8 mouse cellular contexts compared by ENCODE assay signal in the genomic region with DNA sequence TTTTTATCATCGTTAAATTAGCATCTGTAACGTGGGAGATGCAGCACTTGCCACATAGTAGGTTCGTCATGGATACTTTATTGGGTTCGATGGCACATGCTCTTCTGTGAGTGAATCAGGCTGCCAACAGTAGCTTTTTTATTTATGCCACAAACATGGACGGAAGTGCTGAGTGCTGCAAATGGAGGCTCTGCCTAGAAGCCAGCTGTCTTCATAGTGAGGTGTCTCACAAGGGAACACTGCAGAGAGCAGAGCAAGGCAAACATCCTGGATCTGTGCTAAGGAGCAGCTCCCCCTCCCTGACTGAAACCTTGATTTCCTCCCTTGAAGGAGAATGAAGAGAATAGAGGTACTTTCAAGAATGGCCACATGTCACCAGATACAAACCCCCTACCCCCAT.
DNase-seq lines count a peak whose midpoint lies in the region; ATAC-seq and TF ChIP-seq lines count a peak whose summit lies in the region.

No protein-coding gene starts in this region.

- TF ChIP-seq CTCF in gastrocnemius, adult 2 months (IDR thresholded peaks at IDR 0.05): no peak
- TF ChIP-seq CTCF in lung, adult 2 months (IDR thresholded peaks at IDR 0.05; ENCODE audit: insufficient read depth, low read length): no peak
- TF ChIP-seq CTCF in liver, postnatal 0 days (IDR thresholded peaks at IDR 0.05; ENCODE audit: low read depth): no peak

- no peak for DNase-seq in gastrocnemius, adult 2 months
- no peak for DNase-seq in gastrocnemius, adult 8-10 months (ENCODE audit: low spot score in 2 of 2)
- DNase-seq in lung, adult 2 months: no peak
- DNase-seq in liver, postnatal 0 days: no peak
- DNase-seq in gastrocnemius, postnatal 36 days: no peak

- peaks cover 36% of the 10 kb centered on the region for H3K4me1 ChIP-seq in lung, embryonic 16.5 days (replicated peaks; ENCODE audit: control insufficient read depth, insufficient read depth, low read length)
- H3K4me1 ChIP-seq in lung, adult 2 months (ENCODE audit: control insufficient read depth, insufficient read depth, low read length): no peaks in the 10 kb centered on the region; the same call in none of the 2 replicates
- H3K4me1 ChIP-seq in intestine, embryonic 15.5 days (replicated peaks): peaks cover 23% of the 10 kb centered on the region
- peaks cover 11% of the 10 kb centered on the region; the same call in 1 of the 2 replicates for H3K4me1 ChIP-seq in neural tube, embryonic 14.5 days (ENCODE audit: control insufficient read depth, insufficient read depth, low read length)
- H3K4me1 ChIP-seq in liver, postnatal 0 days (ENCODE audit: insufficient read depth): no peaks in the 10 kb centered on the region

- TF ChIP-seq POLR2A in lung, adult 2 months (IDR thresholded peaks at IDR 0.05; ENCODE audit: borderline replicate concordance, extremely low read depth, low read depth, low read length): no peak

- no peaks in the 10 kb centered on the region for H3K9me3 ChIP-seq in lung, embryonic 16.5 days (ENCODE audit: control insufficient read depth, low read length)
- no peaks in the 10 kb centered on the region for H3K9me3 ChIP-seq in intestine, embryonic 15.5 days
- H3K9me3 ChIP-seq in neural tube, embryonic 14.5 days (ENCODE audit: control insufficient read depth, low read length): no peaks in the 10 kb centered on the region
- no peaks in the 10 kb centered on the region for H3K9me3 ChIP-seq in liver, postnatal 0 days (ENCODE audit: low read length)

- peak overlapping the region; percentile 44; the same call in 1 of the 2 replicates for H3K4me2 ChIP-seq in lung, embryonic 16.5 days (ENCODE audit: low read depth, low read length)
- no peak overlapping the region for H3K4me2 ChIP-seq in intestine, embryonic 15.5 days (replicated peaks)
- no peak overlapping the region for H3K4me2 ChIP-seq in neural tube, embryonic 14.5 days (ENCODE audit: low read depth, low read length)
- H3K4me2 ChIP-seq in liver, postnatal 0 days (ENCODE audit: low read depth, low read length): no peak overlapping the region

- H3K27ac ChIP-seq in gastrocnemius, adult 2 months: no peak overlapping the region
- peak overlapping the region; percentile 74 for H3K27ac ChIP-seq in lung, embryonic 16.5 days (ENCODE audit: low read length)
- 0 out of 2 replicates have a peak overlapping the region, but pooled peaks have one; percentile 27 for H3K27ac ChIP-seq in intestine, embryonic 15.5 days
- no peak overlapping the region for H3K27ac ChIP-seq in neural tube, embryonic 14.5 days (ENCODE audit: low read depth, low read length)
- no peak overlapping the region for H3K27ac ChIP-seq in liver, postnatal 0 days (ENCODE audit: low read depth)

- no peak for TF ChIP-seq EP300 in liver, postnatal 0 days (IDR thresholded peaks at IDR 0.05; ENCODE audit: low read depth)

- no peaks in the 10 kb centered on the region for H3K27me3 ChIP-seq in lung, embryonic 16.5 days (ENCODE audit: control insufficient read depth, insufficient read depth, low read depth, low read length)
- H3K27me3 ChIP-seq in intestine, embryonic 15.5 days (replicated peaks): no peaks in the 10 kb centered on the region
- no peaks in the 10 kb centered on the region for H3K27me3 ChIP-seq in neural tube, embryonic 14.5 days (ENCODE audit: control insufficient read depth, insufficient read depth, low read length)
- H3K27me3 ChIP-seq in liver, postnatal 0 days (ENCODE audit: insufficient read depth, low read length): no peaks in the 10 kb centered on the region

- ATAC-seq in lung, embryonic 16.5 days (ENCODE audit: low read depth): peak; percentile 70
- 0 out of 2 replicates have a peak, but pooled peaks have one; percentile 23 for ATAC-seq in intestine, embryonic 15.5 days
- ATAC-seq in neural tube, embryonic 14.5 days (ENCODE audit: low read depth): peak; percentile 43; the same call in 1 of the 2 replicates
- ATAC-seq in liver, postnatal 0 days: no peak

- H3K36me3 ChIP-seq in lung, embryonic 16.5 days (ENCODE audit: control insufficient read depth, insufficient read depth, low read length): no peaks in the 10 kb centered on the region
- no peaks in the 10 kb centered on the region for H3K36me3 ChIP-seq in intestine, embryonic 15.5 days
- no peaks in the 10 kb centered on the region for H3K36me3 ChIP-seq in neural tube, embryonic 14.5 days (ENCODE audit: control insufficient read depth, insufficient read depth, low read length)
- H3K36me3 ChIP-seq in liver, postnatal 0 days (replicated peaks; ENCODE audit: insufficient read depth, low read length): no peaks in the 10 kb centered on the region

- WGBS in lung, embryonic 16.5 days: 47% methylated on average over 5 of the region's 5 CpGs
- WGBS in lung, adult 2 months: 54% methylated on average over 5 of the region's 5 CpGs
- WGBS in intestine, embryonic 15.5 days: 52% methylated on average over 5 of the region's 5 CpGs
- WGBS in neural tube, embryonic 14.5 days: 48% methylated on average over 5 of the region's 5 CpGs
- 71% methylated on average over 5 of the region's 5 CpGs for WGBS in liver, postnatal 0 days (ENCODE audit: insufficient replicate concordance)

- H3K4me3 ChIP-seq in gastrocnemius, adult 2 months: peak overlapping the region; percentile 50; the same call in 1 of the 2 replicates
- H3K4me3 ChIP-seq in lung, embryonic 16.5 days (ENCODE audit: low read length): no peak overlapping the region; the same call in 1 of the 2 replicates
- no peak overlapping the region for H3K4me3 ChIP-seq in lung, adult 2 months (replicated peaks; ENCODE audit: extremely low read depth, low read depth, low read length)
- no peak overlapping the region for H3K4me3 ChIP-seq in intestine, embryonic 15.5 days (replicated peaks)
- no peak overlapping the region for H3K4me3 ChIP-seq in neural tube, embryonic 14.5 days (ENCODE audit: low read depth, low read length)
- no peak overlapping the region for H3K4me3 ChIP-seq in liver, postnatal 0 days (ENCODE audit: low read depth, low read length)

- intact Hi-C loops in gastrocnemius, adult 2 months (cut with DNase I): no loop called here
- intact Hi-C loops in gastrocnemius, postnatal 36 days (cut with DNase I): no loop called here

- H3K9ac ChIP-seq in lung, embryonic 16.5 days (ENCODE audit: low read length): no peak overlapping the region
- no peak overlapping the region for H3K9ac ChIP-seq in intestine, embryonic 15.5 days
- no peak overlapping the region for H3K9ac ChIP-seq in neural tube, embryonic 14.5 days (replicated peaks; ENCODE audit: low read depth, low read length)
- no peak overlapping the region for H3K9ac ChIP-seq in liver, postnatal 0 days (replicated peaks)

Comparison
In these comparisons a context has a peak if more than half of its experiments do, and no peak if none do; other contexts are left out.
1. H3K27ac ChIP-seq: peak in lung, embryonic 16.5 days (single experiment) and intestine, embryonic 15.5 days (single experiment); none in gastrocnemius, adult 2 months (single experiment), neural tube, embryonic 14.5 days (single experiment) and liver, postnatal 0 days (single experiment).